Mouse (Mus musculus) adrenal gland, postnatal 14 days (tissue): Measurements from ENCODE around the gene Slco1a4. TPM values are rescaled to one million over a fixed set of nuclear protein-coding genes. Genes with fewer than 3 reads are reported as not detected.
A peak's percentile ranks its signal among the peaks of the same experiment; 100 is the strongest.
"Not testable (repeated sequence)": the region's sequence is repeated elsewhere in the genome, so short reads cannot be mapped to it uniquely, and the experiment has no call there.

ENCODE experiments used
- DNase-seq: peaks from one replicate; pipeline ENCODE4 v3.0.0; 2021; ENCODE audit warnings: mixed read lengths
- long read RNA-seq, 2 experiments: library from polyadenylated mRNA; stranded (forward); transcript quantifications; one replicate each; pipeline ENCODE4 v2.0.0; 2021
- total RNA-seq: library from RNA; stranded (reverse); gene quantifications from 2 replicates; pipeline ENCODE4 v1.2.3, GENCODE M21; 2021

Gene Slco1a4
- 1.3 and 13.3 TPM in 2 replicates for total RNA-seq
- long read RNA-seq, experiment 1: 0 reads
- long read RNA-seq, experiment 2, partial matches to known transcripts: 2 of 9 reads
- long read RNA-seq, experiment 2, other reads (novel, unspliced or antisense): 7 of 9 reads

DNA sequence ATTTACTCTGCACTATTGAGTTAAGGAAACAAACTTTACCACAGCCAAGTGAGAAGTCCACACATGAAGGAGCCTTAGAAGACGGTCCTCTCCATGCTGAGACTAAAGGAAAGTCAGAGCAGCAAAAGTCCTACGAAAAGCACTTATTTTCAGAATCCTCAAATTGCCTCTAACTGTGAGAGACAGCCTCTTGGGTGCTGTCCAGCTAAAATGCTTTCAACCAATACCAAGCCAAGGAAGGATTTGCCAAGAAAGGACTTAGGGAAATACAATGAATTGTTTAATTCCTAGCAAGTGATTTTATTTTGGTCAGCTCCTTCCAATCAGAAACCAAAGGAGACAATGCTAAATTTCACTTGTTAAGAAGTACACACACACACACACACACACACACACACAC lies at the start of gene Slco1a4:
TSS of gene Slco1a4 (minus strand) at position 115 of the 400 bp plus-strand sequence.
- no peak for DNase-seq

DNA sequence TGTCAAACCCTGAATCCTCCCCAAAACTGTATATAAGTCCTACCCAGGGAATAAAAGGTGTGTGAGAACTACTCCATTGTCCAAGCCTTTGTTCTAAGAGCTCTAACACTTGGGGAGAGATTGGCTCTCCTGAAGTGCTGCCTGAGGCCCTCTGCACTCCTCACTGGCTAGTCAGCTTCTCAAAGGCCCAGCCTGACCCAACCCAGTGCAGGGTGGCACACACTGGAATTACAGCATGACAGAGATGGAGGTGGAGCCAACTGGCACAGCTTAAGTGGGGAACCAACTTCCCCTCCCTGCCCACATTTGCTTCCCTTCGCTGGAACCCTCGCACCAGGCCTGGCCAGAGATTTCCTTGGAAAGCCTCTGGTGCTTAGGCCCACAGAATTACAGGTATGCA lies 42.2 kb upstream of the Slco1a4 start:
- DNase-seq: no peak

DNA sequence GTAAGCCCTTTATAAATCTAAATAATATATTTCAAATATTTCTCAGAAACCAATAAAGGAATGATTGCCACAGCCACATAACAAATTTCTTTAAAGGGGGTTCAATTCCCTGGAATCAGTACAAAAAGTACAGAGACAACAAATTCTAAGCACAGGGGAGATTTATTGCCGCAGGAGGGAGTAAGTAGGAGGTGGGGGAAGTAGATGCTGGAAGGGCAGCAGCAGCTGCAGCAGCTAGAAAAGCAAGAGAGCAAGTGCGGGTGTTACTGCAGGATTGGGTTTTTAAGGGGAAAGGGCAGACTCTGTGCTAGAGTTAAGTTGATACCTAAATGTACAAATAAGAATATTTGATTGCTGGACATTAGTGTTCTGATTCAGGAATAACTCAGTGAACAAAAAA lies 33.7 kb upstream of the Slco1a4 start:
- DNase-seq: no peak

DNA sequence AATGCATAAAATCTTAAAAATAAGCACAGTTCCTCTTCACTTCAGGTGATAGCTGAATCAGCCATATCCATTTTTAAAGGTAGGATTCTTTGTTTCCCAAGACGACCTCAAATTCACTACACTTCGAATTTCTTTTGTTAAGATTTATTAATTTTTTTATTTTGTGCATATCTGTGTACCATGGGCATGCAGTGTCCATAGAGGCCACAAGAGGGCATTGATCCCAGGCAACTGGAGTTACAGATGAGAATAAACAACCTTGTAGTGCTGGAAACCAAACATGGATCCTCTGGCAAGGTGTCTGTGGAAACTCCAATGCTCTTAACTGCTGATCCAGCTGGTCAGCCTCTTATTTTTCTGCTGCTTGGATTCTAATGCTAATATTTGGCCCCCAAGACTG lies 32.2 kb upstream of the Slco1a4 start:
- DNase-seq: peak; percentile 17

DNA sequence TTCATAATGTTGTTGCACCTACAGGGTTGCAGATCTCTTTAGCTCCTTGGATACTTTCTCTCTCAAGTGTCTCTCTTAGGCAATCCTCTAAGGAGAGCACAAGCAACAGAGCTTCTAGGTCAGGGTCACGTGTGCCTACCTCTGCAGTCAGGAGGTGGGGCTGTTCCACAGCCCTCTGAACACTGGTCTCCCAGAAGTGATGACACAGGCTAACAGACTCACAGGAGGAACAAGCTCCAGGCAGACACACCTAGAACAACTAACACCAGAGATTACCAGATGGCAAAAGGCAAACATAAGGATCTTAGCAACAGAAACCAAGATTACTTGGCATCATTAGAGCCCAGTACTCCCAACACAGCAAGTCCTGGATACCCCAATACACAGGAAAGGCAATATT lies 26.6 kb upstream of the Slco1a4 start:
- DNase-seq: no peak

DNA sequence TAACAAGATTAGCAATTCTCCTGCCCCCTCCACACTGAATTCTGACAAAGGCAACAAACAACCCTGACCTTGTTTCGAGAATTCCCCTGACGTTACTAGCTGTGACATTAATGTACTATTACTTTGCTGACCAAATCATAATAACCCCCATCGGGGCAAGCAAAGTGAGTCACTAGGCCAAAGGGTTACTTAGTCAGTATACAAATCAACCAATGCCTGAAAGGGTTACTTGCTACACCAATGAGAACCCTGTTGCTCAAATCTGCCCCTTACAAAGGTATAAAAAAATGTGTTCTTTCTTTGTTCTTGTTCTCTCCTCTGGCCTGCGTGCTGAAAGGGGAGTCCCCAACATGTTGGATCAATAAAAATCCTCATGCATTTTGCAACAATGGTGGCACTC lies 19.7 kb upstream of the Slco1a4 start:
- not testable (repeated sequence) for DNase-seq

DNA sequence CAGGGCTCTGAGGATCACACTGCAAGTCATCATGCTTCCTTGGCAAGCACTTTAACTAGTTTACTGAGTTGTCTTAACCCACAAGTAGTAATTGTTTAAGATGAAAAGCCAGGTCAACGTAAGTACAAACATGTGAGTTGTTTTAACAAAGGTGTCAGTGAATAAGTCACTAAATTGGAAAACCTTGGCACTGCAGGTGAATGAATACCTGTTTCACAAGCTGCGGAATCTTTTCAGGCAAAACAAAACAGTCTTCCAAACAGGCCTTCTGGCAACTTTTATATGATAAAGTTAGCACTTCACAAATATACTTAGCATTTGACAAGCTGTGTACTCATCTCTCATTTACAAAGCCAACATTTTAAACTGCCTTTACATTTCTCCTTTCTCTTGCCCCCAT lies 15.7 kb upstream of the Slco1a4 start:
- DNase-seq: no peak

DNA sequence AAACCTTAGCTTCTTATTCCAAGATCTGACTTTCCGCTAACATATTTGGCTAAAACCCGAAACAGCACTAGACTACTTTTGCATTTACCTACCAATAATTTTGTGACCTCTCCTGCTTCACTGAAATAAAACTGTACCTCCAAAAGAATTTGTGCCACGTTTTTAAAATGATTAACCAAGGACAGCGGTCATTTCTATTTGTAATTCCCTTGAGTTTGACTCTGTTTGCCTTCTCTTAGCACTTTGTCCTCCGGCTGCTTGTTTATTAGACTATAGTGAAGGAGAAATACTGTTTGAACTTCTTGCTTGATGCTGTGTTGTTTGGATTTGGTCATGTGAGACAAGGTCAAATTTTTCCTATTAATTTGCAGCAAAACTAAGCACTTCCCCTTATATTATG lies 12.7 kb upstream of the Slco1a4 start:
- no peak for DNase-seq

DNA sequence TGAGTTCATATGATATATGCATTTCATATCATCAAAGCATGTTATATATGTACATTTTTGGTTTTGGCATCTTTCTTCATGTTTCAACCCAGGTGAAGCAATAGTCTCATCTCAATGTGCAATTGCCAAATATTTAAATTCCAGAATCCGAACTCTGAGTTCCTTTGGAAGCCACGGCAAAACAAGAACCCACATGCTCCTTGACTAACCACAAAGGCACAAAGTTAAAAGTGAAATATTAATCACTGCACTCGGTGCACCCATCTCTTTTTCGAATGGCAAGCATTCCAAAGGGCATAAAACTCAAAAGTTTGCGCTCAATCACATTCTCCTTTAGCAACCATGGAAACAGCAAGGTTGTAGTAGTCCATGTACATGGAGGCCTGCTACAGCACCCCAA lies 10.0 kb upstream of the Slco1a4 start:
- DNase-seq: no peak

DNA sequence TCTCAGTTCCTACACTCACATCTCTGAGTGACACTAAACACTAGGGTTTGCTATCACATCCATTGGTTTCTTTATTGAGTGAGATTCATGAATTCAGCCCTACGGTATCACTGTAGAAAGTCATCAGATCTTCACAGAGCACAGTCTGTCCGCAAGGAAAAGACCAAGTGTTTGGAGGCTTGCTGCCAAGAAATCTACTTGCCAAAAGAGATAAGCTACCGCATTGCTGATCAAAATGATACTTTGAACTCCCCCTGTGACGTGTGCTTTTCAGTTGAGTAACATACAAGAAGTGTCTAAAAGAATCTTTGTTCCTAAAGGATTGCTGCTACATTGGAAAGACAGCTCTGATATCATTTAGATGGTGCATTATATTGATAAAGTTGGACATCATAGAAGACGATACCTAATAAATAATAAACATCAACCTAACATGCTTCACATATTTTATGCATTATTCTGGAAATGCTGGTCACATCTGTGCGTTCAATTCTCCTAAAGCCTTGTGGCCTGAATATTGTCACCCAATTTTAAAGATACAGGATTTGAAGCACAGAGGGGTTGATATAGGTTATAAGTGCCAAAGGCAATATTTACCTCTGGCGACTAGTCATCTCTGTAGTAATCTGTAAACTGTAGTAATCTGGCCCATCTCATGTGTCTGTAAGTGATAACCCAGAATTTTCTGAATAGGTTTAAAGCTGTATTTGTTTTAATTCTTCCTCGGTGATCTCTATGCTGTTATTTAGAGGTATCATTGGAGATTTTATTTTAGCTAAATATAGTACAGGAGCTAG lies 1.9 kb upstream of the Slco1a4 start:
- no peak for DNase-seq

DNA sequence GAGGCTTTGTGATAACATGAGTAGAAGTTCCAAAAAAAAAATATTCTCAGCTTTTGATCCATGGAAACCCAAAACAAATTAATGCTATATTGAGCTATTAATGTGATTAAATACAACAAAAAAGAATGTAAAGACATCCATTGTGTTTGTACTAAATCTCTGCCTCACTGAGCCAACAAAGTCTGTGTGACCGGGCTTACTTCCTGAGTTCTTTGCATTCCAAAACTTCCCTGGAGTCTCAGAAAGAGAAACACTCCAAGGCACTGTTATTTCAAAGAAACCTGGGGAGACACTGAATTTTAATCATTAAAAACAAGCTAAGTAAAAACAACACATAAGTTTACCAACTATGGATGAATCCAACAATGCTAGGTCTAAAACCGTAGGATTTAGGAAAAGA lies 2.4 kb downstream of the Slco1a4 start:
- no peak for DNase-seq

DNA sequence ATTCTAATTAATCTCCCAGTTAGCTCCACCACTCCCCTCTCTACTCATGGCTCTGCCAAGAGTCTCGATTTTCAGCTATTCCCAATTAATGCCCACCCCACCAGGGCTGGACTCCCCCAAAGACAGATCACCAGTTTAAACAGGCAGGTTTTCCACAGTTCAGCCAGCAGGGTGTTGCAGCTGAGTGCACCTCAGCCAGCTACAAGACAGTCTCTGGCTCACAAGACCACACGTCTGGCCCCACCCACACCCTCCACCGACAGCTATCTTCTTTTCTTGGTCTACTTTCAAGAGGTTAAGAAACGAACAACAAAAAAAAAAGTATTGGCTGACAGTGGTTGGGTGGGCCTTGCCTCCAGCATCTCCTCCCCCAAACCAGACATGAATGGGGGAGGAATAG lies 6.9 kb downstream of the Slco1a4 start:
- DNase-seq: no peak

DNA sequence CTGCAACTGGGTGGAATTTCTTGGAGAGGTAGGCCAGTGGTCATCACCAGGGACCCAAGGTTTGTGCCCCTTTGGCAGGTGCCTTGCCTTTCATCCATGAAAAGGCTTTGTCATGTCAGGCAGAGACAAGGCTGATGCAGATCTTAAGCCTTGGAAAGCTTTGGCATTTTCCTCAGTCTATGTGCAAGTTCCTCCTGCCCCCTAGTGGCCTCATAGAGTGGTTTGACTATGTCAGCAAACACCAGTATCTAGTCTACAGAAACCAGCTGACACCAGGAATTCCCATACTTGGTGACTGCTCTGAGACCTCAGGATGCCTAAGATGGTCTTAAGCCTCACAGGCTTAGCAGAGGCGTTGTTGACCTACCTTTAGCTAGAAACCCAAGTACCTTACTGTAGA lies 58.2 kb downstream of the Slco1a4 start:
- DNase-seq: peak; percentile 54

DNA sequence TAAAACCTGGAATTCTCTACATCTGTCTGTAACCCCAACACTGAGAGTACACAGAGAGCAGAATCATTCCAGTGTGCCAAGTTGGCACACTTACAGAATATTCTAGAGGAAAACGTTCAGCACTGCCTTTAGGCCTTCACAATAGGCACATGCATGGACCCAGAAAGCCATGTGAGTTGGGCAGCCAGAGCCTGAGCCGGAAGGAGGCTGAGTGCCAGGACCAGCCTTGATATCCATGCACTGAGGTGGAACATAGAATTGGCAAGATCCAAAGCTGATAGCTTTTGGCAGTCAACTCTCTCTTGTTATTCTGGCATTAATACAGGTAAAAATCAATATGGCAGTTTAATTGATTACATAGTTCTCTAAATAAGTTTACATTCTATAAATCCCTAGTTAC lies 81.5 kb downstream of the Slco1a4 start:
- DNase-seq: no peak

DNA sequence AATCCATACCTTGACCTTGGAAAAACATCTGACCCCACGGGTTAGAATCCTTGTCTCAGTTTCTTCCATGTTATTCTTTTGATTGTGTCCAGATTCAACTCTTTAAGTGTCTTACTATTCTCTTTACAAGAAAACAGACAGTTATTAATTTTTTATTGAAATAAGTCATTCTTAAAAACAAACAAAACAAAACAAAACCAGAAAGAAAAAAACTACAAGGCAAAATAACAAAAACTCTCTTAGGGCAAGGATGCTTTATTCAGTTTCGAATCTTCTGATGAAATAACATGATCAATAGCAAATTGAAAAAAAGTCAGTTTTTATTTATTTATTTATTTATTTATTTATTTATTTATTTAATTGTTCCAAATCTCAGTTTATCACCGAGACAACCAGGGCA lies 82.3 kb downstream of the Slco1a4 start, which contains the start of gene Gm5724:
TSS of gene Gm5724 (minus strand) at position 101 of the 400 bp plus-strand sequence.
- no peak for DNase-seq

Other genes with a start within 250 kb of the Slco1a4 start
- gene Slco1b2, start 226.7 kb downstream of the Slco1a4 start, total RNA-seq: 3.4 and 53.0 TPM in 2 replicates
- not detected in 2 replicates for gene Gm5724, start 82.4 kb downstream of the Slco1a4 start, total RNA-seq
- gene Slco1a1, start 90.8 kb upstream of the Slco1a4 start, total RNA-seq: 0.11 TPM in 1 of 2 replicates, not detected in the other
- not detected in 2 replicates for gene Gm6614, start 155.2 kb upstream of the Slco1a4 start, total RNA-seq